Mouse (Mus musculus): ENCODE results near the gene Cacna2d1. TPM values are rescaled to one million over a fixed set of nuclear protein-coding genes. Genes with fewer than 3 reads are reported as not detected.

Cacna2d1 gene
- polyA plus RNA-seq, 1 experiment from 2014 or later = 41.9 TPM

DNA sequence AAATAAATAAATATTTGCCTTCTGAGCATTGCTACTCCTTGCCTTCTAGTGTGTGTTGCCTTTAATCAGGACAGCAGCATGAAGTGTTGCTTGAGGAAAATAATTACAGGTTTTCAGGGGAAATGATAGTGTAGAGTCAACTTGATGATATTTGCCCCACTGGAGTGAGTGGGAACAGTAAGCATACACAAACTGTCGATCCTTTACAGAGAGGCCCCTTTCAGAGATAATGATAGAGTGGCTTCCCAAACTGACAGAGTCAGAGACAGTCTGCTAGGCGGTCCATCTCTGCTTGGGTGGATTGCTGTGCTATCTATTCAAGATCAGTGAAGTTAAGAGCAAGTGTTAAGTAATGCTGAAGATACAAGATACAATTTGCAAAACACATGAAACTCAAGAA, 147.8 kb downstream of the Cacna2d1 start:
- no peak overlapping the region for H3K4me2 ChIP-seq (replicated peaks)
- H3K27ac ChIP-seq = no peak overlapping the region
- H3K4me1 ChIP-seq (replicated peaks) = 0 out of 2 replicates have a peak, but pooled peaks cover 5% of the 10 kb centered on the region
- WGBS = 83% methylated on average over 2 of the region's 2 CpGs
- H3K4me3 ChIP-seq (replicated peaks) = no peak overlapping the region
- no peak for ATAC-seq
- no peaks in the 10 kb centered on the region for H3K36me3 ChIP-seq
- no peak overlapping the region for H3K9ac ChIP-seq (replicated peaks)
- no peaks in the 10 kb centered on the region for H3K9me3 ChIP-seq
- no peaks in the 10 kb centered on the region for H3K27me3 ChIP-seq

DNA sequence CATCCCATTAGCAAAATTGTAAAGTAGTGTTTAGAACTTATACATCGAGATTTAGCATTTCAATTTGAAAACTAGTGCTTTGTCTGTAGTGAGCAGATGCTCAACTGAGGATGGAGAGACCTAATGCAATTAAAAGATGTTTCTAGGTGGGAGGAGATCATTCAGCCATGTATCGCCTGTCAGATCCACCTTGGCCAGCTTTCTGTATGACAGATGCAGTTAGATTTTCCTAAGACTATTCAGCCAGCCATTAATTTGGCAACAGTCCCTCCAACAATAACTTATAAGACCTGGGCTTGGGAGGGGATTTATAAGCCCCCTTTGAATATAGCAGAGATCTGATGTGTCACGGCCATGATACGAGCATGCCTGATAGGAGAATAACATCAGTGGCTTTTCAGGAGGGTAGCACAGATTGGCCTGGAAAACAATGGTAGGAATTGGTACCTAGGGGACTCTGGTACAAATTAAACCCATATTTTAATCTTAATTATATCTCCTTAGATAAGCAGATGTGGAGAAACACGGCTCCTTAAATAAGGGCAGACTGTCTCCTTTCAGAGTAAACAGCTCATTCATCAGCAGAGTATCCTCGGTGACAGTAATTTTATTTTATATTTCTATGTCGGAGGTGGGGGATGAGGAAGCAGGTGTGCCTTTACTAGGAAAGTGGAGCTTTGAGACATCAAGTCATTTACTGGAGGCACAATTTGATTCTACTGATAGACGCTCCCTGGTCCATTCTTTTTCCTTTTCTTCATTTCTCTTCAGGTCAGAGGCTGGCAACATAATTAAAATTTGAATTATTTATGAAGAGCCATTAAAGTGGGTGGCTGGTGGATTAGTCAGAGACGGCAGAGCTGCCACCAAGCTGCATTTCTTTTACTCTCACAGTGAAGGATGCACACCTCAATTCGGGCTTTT, 152.8 kb downstream of the Cacna2d1 start:
- H3K9ac ChIP-seq (replicated peaks) = no peak overlapping the region
- peak overlapping the region; percentile 89 for H3K27ac ChIP-seq
- H3K4me1 ChIP-seq (replicated peaks) = peaks cover 11% of the 10 kb centered on the region
- no peaks in the 10 kb centered on the region for H3K36me3 ChIP-seq
- no peaks in the 10 kb centered on the region for H3K27me3 ChIP-seq
- ATAC-seq = peak; percentile 83
- 27% methylated on average over 10 of the region's 10 CpGs for WGBS
- peak overlapping the region; percentile 31 for H3K4me2 ChIP-seq (replicated peaks)
- no peak overlapping the region for H3K4me3 ChIP-seq (replicated peaks)
- no peaks in the 10 kb centered on the region for H3K9me3 ChIP-seq

DNA sequence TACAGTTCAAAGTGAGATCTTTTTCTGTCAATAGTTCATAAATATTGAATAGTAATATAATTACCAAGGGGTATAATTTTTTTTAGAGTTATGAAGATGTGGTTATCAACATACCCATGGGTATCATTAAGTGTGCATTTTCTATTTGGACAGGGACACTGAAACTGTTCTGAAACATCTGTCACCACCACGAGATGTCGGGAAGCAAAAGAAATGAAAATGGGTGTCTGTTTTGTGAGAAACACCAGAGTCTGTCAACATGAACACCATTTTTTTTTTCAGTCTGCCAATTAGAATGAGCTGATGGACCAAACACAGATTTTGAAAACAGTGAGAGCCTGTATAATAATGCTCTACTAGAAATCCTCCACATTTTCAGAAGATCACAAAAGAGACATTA, 153.5 kb downstream of the Cacna2d1 start:
- no peak overlapping the region for H3K4me2 ChIP-seq (replicated peaks)
- peak overlapping the region; percentile 77 for H3K27ac ChIP-seq
- H3K4me3 ChIP-seq (replicated peaks) = no peak overlapping the region
- ATAC-seq = peak; percentile 51
- H3K9me3 ChIP-seq = no peaks in the 10 kb centered on the region
- H3K36me3 ChIP-seq = no peaks in the 10 kb centered on the region
- 37% methylated on average over 2 of the region's 2 CpGs for WGBS
- H3K4me1 ChIP-seq (replicated peaks) = peaks cover 11% of the 10 kb centered on the region
- no peaks in the 10 kb centered on the region for H3K27me3 ChIP-seq
- no peak overlapping the region for H3K9ac ChIP-seq (replicated peaks)

DNA sequence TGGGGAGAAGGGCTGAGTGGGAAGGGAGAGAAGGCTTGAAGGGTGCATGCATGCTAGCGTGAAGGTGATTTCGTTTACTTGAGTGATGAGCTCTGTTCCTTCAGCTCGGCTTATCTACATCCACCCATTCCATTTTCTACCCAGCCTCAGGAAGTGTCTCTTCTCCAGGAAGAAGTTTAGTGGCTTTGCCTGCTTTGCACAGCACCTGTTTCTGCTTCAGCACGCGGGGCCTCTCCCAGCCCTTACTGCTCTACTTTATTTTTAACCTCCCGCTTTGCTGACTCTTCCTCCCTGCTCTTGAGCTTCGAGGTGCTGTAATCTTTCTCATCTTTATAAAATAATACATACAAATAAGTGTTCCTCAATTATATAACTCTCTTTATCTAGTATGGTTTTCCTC, 158.0 kb downstream of the Cacna2d1 start:
- no peak overlapping the region for H3K27ac ChIP-seq
- H3K4me3 ChIP-seq (replicated peaks) = no peak overlapping the region
- H3K4me1 ChIP-seq (replicated peaks) = peaks cover 9% of the 10 kb centered on the region
- H3K27me3 ChIP-seq = no peaks in the 10 kb centered on the region
- H3K36me3 ChIP-seq = no peaks in the 10 kb centered on the region
- no peak overlapping the region for H3K9ac ChIP-seq (replicated peaks)
- ATAC-seq = no peak
- 91% methylated on average over 7 of the region's 7 CpGs for WGBS
- no peak overlapping the region for H3K4me2 ChIP-seq (replicated peaks)
- H3K9me3 ChIP-seq = no peaks in the 10 kb centered on the region

DNA sequence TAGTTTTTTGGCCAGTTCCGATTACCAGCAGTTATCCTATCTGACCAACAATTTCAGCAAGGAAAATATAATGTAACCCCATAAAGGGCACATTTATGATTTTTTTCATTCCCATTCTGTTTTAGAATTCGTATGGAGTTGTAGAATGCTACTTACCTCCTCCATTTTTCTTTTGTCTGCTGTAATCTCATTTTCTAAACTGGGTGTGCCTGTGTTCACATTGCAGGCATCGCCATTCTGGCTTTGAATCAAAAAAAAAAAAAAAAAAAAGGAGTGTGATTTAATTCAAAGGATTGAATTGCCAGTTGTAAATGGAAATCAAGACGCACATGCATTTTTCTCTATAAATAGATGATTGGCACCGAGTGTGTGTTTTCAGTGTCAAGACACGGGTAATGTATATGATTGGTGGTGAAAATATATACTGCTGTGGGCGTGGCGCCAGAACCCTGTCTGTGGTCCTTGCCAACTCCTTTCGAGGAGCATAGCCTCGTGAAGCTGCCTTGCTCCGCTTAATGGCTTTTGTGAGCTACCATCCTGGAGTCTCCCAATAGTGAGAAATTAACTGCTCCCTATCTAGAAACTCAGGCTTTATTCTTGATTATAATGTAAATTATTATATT, 158.7 kb downstream of the Cacna2d1 start:
- WGBS = 83% methylated on average over 11 of the region's 11 CpGs
- Histone ChIP-seq H3K9ac (replicated peaks) (no peak overlapping the region), H3K36me3 (no peaks in the 10 kb centered on the region), H3K9me3 (no peaks in the 10 kb centered on the region), H3K27me3 (no peaks in the 10 kb centered on the region), H3K4me3 (replicated peaks) (no peak overlapping the region), H3K4me1 (replicated peaks) (peaks cover 7% of the 10 kb centered on the region), H3K4me2 (replicated peaks) (no peak overlapping the region), H3K27ac (no peak overlapping the region)
- no peak for ATAC-seq

DNA sequence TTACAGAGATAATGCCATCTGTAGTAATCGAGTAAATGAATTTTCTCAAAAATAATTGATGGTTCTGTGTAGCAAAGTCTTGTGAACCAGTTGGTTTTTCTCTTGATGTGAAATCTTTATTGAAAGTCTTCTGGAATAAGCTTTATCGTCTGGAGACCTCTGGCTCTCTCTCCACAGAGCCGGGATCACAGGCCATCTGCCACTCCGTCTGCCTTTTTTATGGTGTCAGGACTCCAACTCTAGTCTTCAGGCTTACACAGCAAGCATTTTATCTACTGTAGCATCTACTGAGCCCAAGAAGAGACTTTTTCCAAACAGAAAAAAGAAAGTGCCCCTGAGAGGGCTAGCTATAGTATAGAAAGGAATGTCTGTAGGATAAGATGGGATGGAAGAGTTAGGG, 160.9 kb downstream of the Cacna2d1 start:
- no peak overlapping the region for H3K9ac ChIP-seq (replicated peaks)
- no peak overlapping the region for H3K4me3 ChIP-seq (replicated peaks)
- 0 out of 2 replicates have a peak overlapping the region, but pooled peaks have one; percentile 56 for H3K27ac ChIP-seq
- H3K36me3 ChIP-seq = no peaks in the 10 kb centered on the region
- H3K9me3 ChIP-seq = no peaks in the 10 kb centered on the region
- no peaks in the 10 kb centered on the region for H3K27me3 ChIP-seq
- ATAC-seq = no peak
- WGBS = 50% methylated on average over 4 of the region's 4 CpGs
- peaks cover 4% of the 10 kb centered on the region; the same call in 1 of the 2 replicates for H3K4me1 ChIP-seq (replicated peaks)
- no peak overlapping the region for H3K4me2 ChIP-seq (replicated peaks)

DNA sequence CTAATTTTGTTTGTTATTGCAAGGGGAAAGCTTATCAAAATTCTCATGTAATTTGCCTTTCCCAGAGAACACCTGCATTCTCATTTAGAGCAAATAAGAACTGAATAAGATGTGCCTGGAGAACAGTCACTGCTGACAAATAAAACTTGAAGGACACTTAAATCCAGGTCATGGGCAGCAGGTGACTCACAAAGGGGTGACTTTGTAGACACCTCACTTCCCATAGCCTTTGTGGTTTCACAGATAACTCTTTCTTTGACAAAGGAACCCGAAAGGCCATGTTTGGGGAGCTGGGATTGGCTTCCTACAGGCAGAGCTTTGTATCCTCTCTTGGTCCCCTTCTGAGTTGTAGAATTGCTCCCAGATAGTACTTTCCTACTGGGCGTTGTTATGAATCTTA, 164.3 kb downstream of the Cacna2d1 start:
- no peaks in the 10 kb centered on the region for H3K36me3 ChIP-seq
- no peak overlapping the region for H3K27ac ChIP-seq
- H3K4me2 ChIP-seq (replicated peaks) = no peak overlapping the region
- H3K9me3 ChIP-seq = no peaks in the 10 kb centered on the region
- no peak overlapping the region for H3K9ac ChIP-seq (replicated peaks)
- 82% methylated on average over 2 of the region's 2 CpGs for WGBS
- peaks cover 11% of the 10 kb centered on the region for H3K4me1 ChIP-seq (replicated peaks)
- no peak overlapping the region for H3K4me3 ChIP-seq (replicated peaks)
- no peaks in the 10 kb centered on the region for H3K27me3 ChIP-seq
- no peak for ATAC-seq

DNA sequence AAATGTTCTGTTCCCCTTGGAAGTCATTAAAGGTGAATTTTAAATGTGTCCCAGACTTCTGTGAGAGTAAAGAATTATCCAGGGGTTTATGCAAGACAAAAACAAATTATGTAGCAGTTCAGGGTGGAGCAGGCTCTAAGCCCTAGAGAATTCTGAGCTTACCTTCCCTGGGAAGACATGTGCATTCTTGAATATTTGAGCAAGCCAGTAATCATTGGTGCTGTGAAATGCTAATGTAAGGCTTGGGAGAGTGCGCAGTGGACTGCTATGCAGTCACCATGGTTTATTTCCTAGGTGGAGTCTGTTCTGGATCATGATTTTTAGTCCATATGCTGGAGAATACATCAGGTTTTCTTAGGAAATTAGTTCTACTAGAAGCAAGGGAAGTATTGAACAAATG, 167.3 kb downstream of the Cacna2d1 start:
- Histone ChIP-seq H3K4me2 (replicated peaks) (no peak overlapping the region), H3K9ac (replicated peaks) (no peak overlapping the region), H3K27me3 (no peaks in the 10 kb centered on the region), H3K36me3 (no peaks in the 10 kb centered on the region), H3K4me1 (replicated peaks) (peaks cover 16% of the 10 kb centered on the region), H3K4me3 (replicated peaks) (no peak overlapping the region), H3K27ac (0 out of 2 replicates have a peak overlapping the region, but pooled peaks have one; percentile 39), H3K9me3 (no peaks in the 10 kb centered on the region)
- 0 out of 2 replicates have a peak, but pooled peaks have one; percentile 11 for ATAC-seq
- WGBS = 75% methylated on average over 1 of the region's 1 CpGs

DNA sequence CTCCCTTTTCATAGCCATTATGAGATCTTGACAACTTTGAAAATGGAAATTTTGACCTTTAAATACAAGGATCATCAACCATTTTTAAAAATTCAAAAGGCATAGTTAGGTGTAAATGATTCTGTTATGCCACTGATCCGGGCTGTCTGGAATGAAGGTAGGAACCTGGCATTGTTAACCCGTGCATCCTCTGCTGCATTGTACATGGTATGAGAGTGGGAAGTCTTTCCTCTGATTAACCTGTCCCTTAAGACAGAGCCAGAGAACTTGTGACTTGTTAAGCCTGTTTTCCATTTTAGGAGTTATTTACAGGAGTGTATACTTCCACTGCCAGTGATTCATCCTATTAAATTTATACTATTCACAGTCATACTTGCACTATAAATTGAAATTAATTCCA, 171.2 kb downstream of the Cacna2d1 start:
- WGBS = 35% methylated on average over 2 of the region's 2 CpGs
- Histone ChIP-seq H3K9ac (replicated peaks) (no peak overlapping the region), H3K4me1 (replicated peaks) (peaks cover 18% of the 10 kb centered on the region), H3K27ac (peak overlapping the region; percentile 64), H3K4me3 (replicated peaks) (no peak overlapping the region), H3K9me3 (no peaks in the 10 kb centered on the region), H3K4me2 (replicated peaks) (no peak overlapping the region), H3K36me3 (no peaks in the 10 kb centered on the region), H3K27me3 (no peaks in the 10 kb centered on the region)
- ATAC-seq = peak; percentile 40; the same call in 1 of the 2 replicates

DNA sequence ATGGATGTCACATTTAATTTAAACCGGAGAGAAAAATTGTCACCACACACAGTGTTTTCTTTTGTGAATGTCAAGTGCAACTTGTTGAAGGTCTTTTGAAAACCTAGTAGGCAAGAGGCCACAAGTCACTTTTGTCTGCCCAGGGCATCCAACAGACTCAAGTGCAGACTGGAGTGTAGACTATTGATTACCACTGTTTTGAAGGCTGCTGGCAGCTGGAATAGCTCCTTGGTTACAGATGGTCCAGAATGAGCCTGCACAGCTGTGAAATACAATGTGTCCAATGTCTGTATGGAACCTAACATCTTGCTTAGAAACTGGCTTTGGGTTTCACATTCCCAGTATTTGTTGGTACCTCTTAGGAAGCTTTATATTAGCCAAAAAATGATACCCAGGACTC, 176.2 kb downstream of the Cacna2d1 start:
- Histone ChIP-seq H3K4me3 (replicated peaks) (no peak overlapping the region), H3K9ac (replicated peaks) (no peak overlapping the region), H3K4me2 (replicated peaks) (no peak overlapping the region), H3K27me3 (no peaks in the 10 kb centered on the region), H3K4me1 (replicated peaks) (peaks cover 18% of the 10 kb centered on the region), H3K36me3 (no peaks in the 10 kb centered on the region), H3K9me3 (no peaks in the 10 kb centered on the region), H3K27ac (no peak overlapping the region)
- 60% methylated on average over 1 of the region's 1 CpGs for WGBS
- no peak for ATAC-seq

DNA sequence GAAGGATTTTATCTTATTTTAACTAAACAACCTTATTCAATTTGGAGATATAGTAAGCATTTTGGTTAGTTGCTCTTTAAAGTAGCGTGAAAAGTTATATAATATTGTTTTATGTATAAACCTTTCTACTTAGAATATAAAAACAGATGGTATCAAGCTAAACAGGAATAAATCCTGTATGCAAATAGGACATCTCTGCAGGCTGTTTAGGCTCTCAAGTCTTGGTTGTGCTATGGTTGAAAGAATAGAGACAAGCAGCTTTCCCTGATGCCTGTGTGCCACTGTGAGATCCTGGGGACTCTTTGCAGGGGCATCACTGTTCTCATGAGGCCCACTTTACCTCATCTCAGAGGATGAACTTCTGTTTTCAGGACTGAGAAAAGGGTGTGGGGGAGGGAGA, 179.4 kb downstream of the Cacna2d1 start:
- no peak overlapping the region for H3K4me3 ChIP-seq (replicated peaks)
- H3K27me3 ChIP-seq = no peaks in the 10 kb centered on the region
- H3K9ac ChIP-seq (replicated peaks) = no peak overlapping the region
- WGBS = 78% methylated on average over 1 of the region's 1 CpGs
- no peaks in the 10 kb centered on the region for H3K36me3 ChIP-seq
- H3K4me2 ChIP-seq (replicated peaks) = no peak overlapping the region
- H3K27ac ChIP-seq = 0 out of 2 replicates have a peak overlapping the region, but pooled peaks have one; percentile 44
- ATAC-seq = no peak
- peaks cover 25% of the 10 kb centered on the region; the same call in 1 of the 2 replicates for H3K4me1 ChIP-seq (replicated peaks)
- H3K9me3 ChIP-seq = no peaks in the 10 kb centered on the region

DNA sequence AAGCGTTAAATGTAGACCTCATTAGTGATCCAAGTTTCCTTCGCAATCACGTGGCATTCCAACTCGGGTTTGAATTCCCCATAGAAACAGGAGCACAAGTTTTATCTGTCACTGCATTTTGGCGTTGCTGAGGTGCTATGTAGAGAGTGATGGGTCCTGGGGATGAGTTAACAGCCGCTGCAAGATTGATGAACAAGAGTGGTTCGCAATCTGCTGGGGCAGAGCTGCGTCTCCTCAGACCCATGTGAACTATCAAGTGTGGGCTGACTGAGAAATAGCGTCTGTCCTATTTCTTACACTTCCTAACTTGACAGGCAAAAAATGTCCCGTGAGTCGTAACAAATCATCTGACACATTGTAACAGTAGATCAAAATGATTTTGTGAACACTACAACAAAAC, 186.8 kb downstream of the Cacna2d1 start:
- no peak for ATAC-seq
- 78% methylated on average over 11 of the region's 11 CpGs for WGBS
- no peak overlapping the region for H3K27ac ChIP-seq
- H3K4me1 ChIP-seq (replicated peaks) = peaks cover 14% of the 10 kb centered on the region; the same call in 1 of the 2 replicates
- no peaks in the 10 kb centered on the region for H3K36me3 ChIP-seq
- H3K9ac ChIP-seq (replicated peaks) = no peak overlapping the region
- H3K4me2 ChIP-seq (replicated peaks) = no peak overlapping the region
- no peaks in the 10 kb centered on the region for H3K27me3 ChIP-seq
- no peaks in the 10 kb centered on the region for H3K9me3 ChIP-seq
- H3K4me3 ChIP-seq (replicated peaks) = no peak overlapping the region
